Mouse (Mus musculus) liver, postnatal 0 days (tissue): Measurements from ENCODE around the gene Cacna2d2. TPM values are rescaled to one million over a fixed set of nuclear protein-coding genes. Genes with fewer than 3 reads are reported as not detected.

ENCODE experiments used
- ATAC-seq: fragments of 200-750 bp; cut with Nextera tagmentation; 2 replicates; pipeline ENCODE4 v1.8.0; 2017; ENCODE audit warnings: mild to moderate bottlenecking, moderate library complexity
- DNase-seq: peaks from one replicate; pipeline ENCODE4 v3.0.0-alpha.2; 2016
- H3K27ac ChIP-seq: fragments of 300-500 bp; sonication (generic); 2 replicates; pipeline ENCODE4 v1.5.1; 2014; ENCODE audit warnings: antibody characterized with exemption, moderate library complexity, mild to moderate bottlenecking, low read depth
- H3K27me3 ChIP-seq: fragments of 300-500 bp; sonication (generic); 2 replicates; pipeline ENCODE4 v1.6.1; 2014; ENCODE audit warnings: low read length, control low read depth, mixed read lengths; ENCODE audit not compliant: insufficient read depth
- H3K36me3 ChIP-seq: fragments of 300-500 bp; sonication (generic); replicated peaks from 2 replicates; pipeline ENCODE4 v1.6.1; 2014; ENCODE audit warnings: mild to moderate bottlenecking, control low read depth, low read length, moderate library complexity, mixed read lengths; ENCODE audit not compliant: insufficient read depth
- H3K4me1 ChIP-seq: fragments of 300-500 bp; sonication (generic); 2 replicates; pipeline ENCODE4 v1.6.1; 2014; ENCODE audit warnings: antibody characterized with exemption, mild to moderate bottlenecking, control low read depth; ENCODE audit not compliant: insufficient read depth
- H3K4me2 ChIP-seq: fragments of 300-500 bp; sonication (generic); 2 replicates; pipeline ENCODE4 v1.6.1; 2014; ENCODE audit warnings: low read depth, mild to moderate bottlenecking, low read length, moderate library complexity, mixed read lengths
- H3K4me3 ChIP-seq: fragments of 300-500 bp; sonication (generic); 2 replicates; pipeline ENCODE4 v1.5.1; 2014; ENCODE audit warnings: low read depth, low read length
- H3K9ac ChIP-seq: fragments of 300-500 bp; sonication (generic); replicated peaks from 2 replicates; pipeline ENCODE4 v1.6.1; 2014; ENCODE audit warnings: mild to moderate bottlenecking, moderate library complexity
- H3K9me3 ChIP-seq: fragments of 300-500 bp; sonication (generic); 2 replicates; pipeline ENCODE4 v1.6.1; 2016; ENCODE audit warnings: mild to moderate bottlenecking, control low read depth, low read length, mixed read lengths
- CTCF ChIP-seq: sonication (generic); IDR thresholded peaks from 2 replicates; pipeline ENCODE4 v1.5.1; 2016; ENCODE audit warnings: antibody characterized with exemption, low read depth
- EP300 ChIP-seq: IDR thresholded peaks from 2 replicates; pipeline ENCODE4 v1.6.1; 2016; ENCODE audit warnings: antibody characterized with exemption, low read depth, mild to moderate bottlenecking
- WGBS: fragments of 180-500 bp; shearing (Covaris S2); extraction: QIAGEN DNeasy Blood & Tissue Kit; methylation state at CpG from one replicate; pipeline ENCODE4 v1.1.7; 2014; ENCODE audit not compliant: insufficient replicate concordance; 5-methylcytosine and 5-hydroxymethylcytosine counted together
- polyA plus RNA-seq: library from polyadenylated mRNA; unstranded; fragments of >200 nt; fragmentation: Nextera tagmentation; extraction: Ambion mirVana; gene quantifications from 2 replicates; pipeline ENCODE4 v1.2.1, GENCODE M21; 2015

The Cacna2d2 gene
- polyA plus RNA-seq, 1 experiment from 2014 or later: not detected

- no peaks in the 10 kb centered on the region for H3K27me3 ChIP-seq
- DNase-seq: no peak
- ATAC-seq: no peak
- WGBS: 78% methylated on average over 1 of the region's 1 CpGs
- H3K4me2 ChIP-seq: no peak overlapping the region
- H3K36me3 ChIP-seq: no peaks in the 10 kb centered on the region
- TF ChIP-seq EP300 (no peak), CTCF (no peak)
- no peak overlapping the region for H3K27ac ChIP-seq
- H3K4me1 ChIP-seq: no peaks in the 10 kb centered on the region
- no peak overlapping the region for H3K9ac ChIP-seq
- H3K9me3 ChIP-seq: no peaks in the 10 kb centered on the region
- H3K4me3 ChIP-seq: no peak overlapping the region
Measured at GRCm38 (mm10) chr9:107474016-107474415, 74.6 kb downstream of the Cacna2d2 start.

GRCm38 (mm10) chr9:107478979-107479378 lies 79.6 kb downstream of the Cacna2d2 start:
- 53% methylated on average over 5 of the region's 5 CpGs for whole genome bisulfite sequencing
- TF ChIP-seq CTCF (peak; percentile 37), EP300 (no peak)
- ATAC-seq: no peak
- Histone ChIP-seq H3K4me1 (no peaks in the 10 kb centered on the region), H3K9ac (no peak overlapping the region), H3K9me3 (no peaks in the 10 kb centered on the region), H3K27ac (no peak overlapping the region), H3K4me3 (no peak overlapping the region), H3K27me3 (peaks cover 10% of the 10 kb centered on the region; the same call in 1 of the 2 replicates), H3K36me3 (no peaks in the 10 kb centered on the region), H3K4me2 (no peak overlapping the region)
- no peak for DNase-seq

GRCm38 (mm10) chr9:107479593-107479992 lies 80.2 kb downstream of the Cacna2d2 start:
- Histone ChIP-seq H3K4me1 (no peaks in the 10 kb centered on the region), H3K9me3 (no peaks in the 10 kb centered on the region), H3K27ac (no peak overlapping the region), H3K4me3 (no peak overlapping the region), H3K36me3 (no peaks in the 10 kb centered on the region), H3K4me2 (no peak overlapping the region), H3K9ac (no peak overlapping the region), H3K27me3 (peaks cover 10% of the 10 kb centered on the region; the same call in 1 of the 2 replicates)
- no peak for DNase-seq
- 26% methylated on average over 14 of the region's 14 CpGs for WGBS
- TF ChIP-seq CTCF: no peak
- no peak for TF ChIP-seq EP300
- no peak for ATAC-seq

- H3K27ac ChIP-seq: no peak overlapping the region
- no peaks in the 10 kb centered on the region for H3K36me3 ChIP-seq
- DNase-seq (no peak), ATAC-seq (no peak)
- WGBS: 26% methylated on average over 8 of the region's 9 CpGs
- H3K4me3 ChIP-seq: no peak overlapping the region
- H3K4me2 ChIP-seq: no peak overlapping the region
- TF ChIP-seq CTCF (no peak), EP300 (no peak)
- H3K9ac ChIP-seq: no peak overlapping the region
- no peaks in the 10 kb centered on the region for H3K4me1 ChIP-seq
- peaks cover 10% of the 10 kb centered on the region; the same call in 1 of the 2 replicates for H3K27me3 ChIP-seq
- no peaks in the 10 kb centered on the region for H3K9me3 ChIP-seq
Measured at GRCm38 (mm10) chr9:107480477-107481069, 81.2 kb downstream of the Cacna2d2 start.

GRCm38 (mm10) chr9:107481340-107481739 lies 81.9 kb downstream of the Cacna2d2 start:
- H3K4me2 ChIP-seq: no peak overlapping the region
- no peak overlapping the region for H3K27ac ChIP-seq
- WGBS: 41% methylated on average over 16 of the region's 16 CpGs
- TF ChIP-seq EP300: no peak
- no peaks in the 10 kb centered on the region for H3K4me1 ChIP-seq
- no peaks in the 10 kb centered on the region for H3K36me3 ChIP-seq
- peaks cover 10% of the 10 kb centered on the region; the same call in 1 of the 2 replicates for H3K27me3 ChIP-seq
- no peak overlapping the region for H3K4me3 ChIP-seq
- no peaks in the 10 kb centered on the region for H3K9me3 ChIP-seq
- H3K9ac ChIP-seq: no peak overlapping the region
- DNase-seq (no peak), ATAC-seq (no peak)

- Histone ChIP-seq H3K27me3 (peaks cover 10% of the 10 kb centered on the region; the same call in 1 of the 2 replicates), H3K9me3 (no peaks in the 10 kb centered on the region), H3K27ac (no peak overlapping the region), H3K4me3 (no peak overlapping the region), H3K4me1 (no peaks in the 10 kb centered on the region), H3K9ac (no peak overlapping the region), H3K4me2 (no peak overlapping the region), H3K36me3 (no peaks in the 10 kb centered on the region)
- 82% methylated on average over 9 of the region's 9 CpGs for WGBS
- ATAC-seq (no peak), DNase-seq (no peak)
- TF ChIP-seq EP300 (no peak), CTCF (no peak)
Measured at GRCm38 (mm10) chr9:107482004-107482403, 82.6 kb downstream of the Cacna2d2 start.

GRCm38 (mm10) chr9:107482770-107483169 lies 83.4 kb downstream of the Cacna2d2 start:
- DNase-seq: no peak
- H3K36me3 ChIP-seq: no peaks in the 10 kb centered on the region
- WGBS: 64% methylated on average over 4 of the region's 4 CpGs
- no peak overlapping the region for H3K9ac ChIP-seq
- H3K27me3 ChIP-seq: peaks cover 10% of the 10 kb centered on the region; the same call in 1 of the 2 replicates
- H3K27ac ChIP-seq: no peak overlapping the region
- H3K4me2 ChIP-seq: no peak overlapping the region
- ATAC-seq: no peak
- no peaks in the 10 kb centered on the region for H3K9me3 ChIP-seq
- TF ChIP-seq EP300 (no peak), CTCF (peak; percentile 42; the same call in 1 of the 2 replicates)
- no peaks in the 10 kb centered on the region for H3K4me1 ChIP-seq
- no peak overlapping the region for H3K4me3 ChIP-seq
